Comparison of ENCODE assay signal across 23 mouse cellular contexts in the genomic region with DNA sequence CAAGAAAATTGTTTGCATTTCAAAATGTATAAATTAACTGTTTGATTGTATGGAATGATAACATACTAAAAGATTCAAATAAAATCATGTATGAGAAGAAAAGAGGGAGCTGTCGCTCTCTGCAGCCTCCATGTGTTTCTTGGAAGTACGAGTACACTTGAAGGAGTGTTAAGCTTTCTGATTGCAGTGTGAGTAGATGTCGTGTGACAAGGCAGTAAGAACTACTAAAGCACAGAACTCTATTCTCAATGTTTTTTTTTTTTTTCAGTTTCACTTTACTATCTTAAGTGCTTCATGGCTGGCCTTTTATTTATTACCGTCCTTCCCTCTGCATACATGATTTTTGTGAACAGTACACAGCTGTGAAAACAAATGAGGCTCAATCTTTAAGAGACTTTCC.
"Had no signal": no experiment of that assay in that cellular context is flagged by ENCODE, and none has a peak within 500 bp of the region (broad histone marks: within the 10 kb centered on the region; RNA-seq: fewer than 3 reads in every experiment).

No protein-coding gene starts in this region.

- DNase-seq: gastrocnemius, adult 2 months; gastrocnemius, postnatal 10 days; gastrocnemius, postnatal 25 days; heart, adult 18-20 months; heart, postnatal 10 days; heart, postnatal 4 days; kidney, adult 18-20 months; kidney, adult 8-10 months; kidney, postnatal 10 days; kidney, postnatal 25 days; layer of hippocampus, adult 9-11 months; layer of hippocampus, postnatal 36 days; left cerebral cortex, postnatal 4 days had no signal

- H3K4me3 ChIP-seq: gastrocnemius, adult 2 months; heart, embryonic 10.5 days; heart, embryonic 12.5 days; hindbrain, embryonic 10.5 days; hindbrain, embryonic 12.5 days; intestine, embryonic 15.5 days had no signal

- H3K27ac ChIP-seq: heart, embryonic 10.5 days; hindbrain, embryonic 10.5 days; hindbrain, embryonic 12.5 days; hindbrain, embryonic 14.5 days; intestine, embryonic 15.5 days had no signal

- H3K27me3 ChIP-seq: heart, embryonic 12.5 days; hindbrain, embryonic 12.5 days; intestine, embryonic 15.5 days had no signal

- H3K9me3 ChIP-seq: heart, embryonic 10.5 days; heart, embryonic 12.5 days; hindbrain, embryonic 10.5 days; hindbrain, embryonic 12.5 days; intestine, embryonic 15.5 days had no signal

- H3K4me2 ChIP-seq: heart, embryonic 12.5 days; hindbrain, embryonic 12.5 days; hindbrain, embryonic 14.5 days; intestine, embryonic 15.5 days had no signal

- H3K4me1 ChIP-seq: heart, embryonic 10.5 days; heart, embryonic 12.5 days; hindbrain, embryonic 10.5 days; hindbrain, embryonic 12.5 days; intestine, embryonic 15.5 days had no signal

- H3K9ac ChIP-seq: heart, embryonic 12.5 days; hindbrain, embryonic 12.5 days; hindbrain, embryonic 14.5 days; intestine, embryonic 15.5 days had no signal

- ATAC-seq: forebrain, embryonic 16.5 days; hindbrain, embryonic 16.5 days; inflammation-experienced regulatory T-cells, adult 6 months; intestine, embryonic 15.5 days; intestine, postnatal 0 days had no signal

- H3K36me3 ChIP-seq: hindbrain, embryonic 12.5 days; intestine, embryonic 15.5 days had no signal
